Mouse (Mus musculus) spleen, adult 2 months (tissue): ENCODE results near the gene Ptprn2.

ENCODE experiments used
- CTCF ChIP-seq: fragments of 200-500 bp; IDR thresholded peaks from 2 replicates; pipeline ENCODE4 v1.5.1; 2011; ENCODE audit warnings: mild to moderate bottlenecking, inconsistent platforms; ENCODE audit not compliant: insufficient read depth, insufficient read length, insufficient replicate concordance; ENCODE audit errors: extremely low read depth
- POLR2A ChIP-seq: fragments of 200-500 bp; IDR thresholded peaks from 2 replicates; pipeline ENCODE4 v1.6.1; 2011; ENCODE audit warnings: low read depth, low read length, inconsistent platforms

GRCm38 (mm10) chr12:116485591-116486403 is at the start of gene Ptprn2:
- TF ChIP-seq CTCF (no peak), POLR2A (no peak)
